Mouse (Mus musculus): Measurements from ENCODE around the gene Nek2.

DNA sequence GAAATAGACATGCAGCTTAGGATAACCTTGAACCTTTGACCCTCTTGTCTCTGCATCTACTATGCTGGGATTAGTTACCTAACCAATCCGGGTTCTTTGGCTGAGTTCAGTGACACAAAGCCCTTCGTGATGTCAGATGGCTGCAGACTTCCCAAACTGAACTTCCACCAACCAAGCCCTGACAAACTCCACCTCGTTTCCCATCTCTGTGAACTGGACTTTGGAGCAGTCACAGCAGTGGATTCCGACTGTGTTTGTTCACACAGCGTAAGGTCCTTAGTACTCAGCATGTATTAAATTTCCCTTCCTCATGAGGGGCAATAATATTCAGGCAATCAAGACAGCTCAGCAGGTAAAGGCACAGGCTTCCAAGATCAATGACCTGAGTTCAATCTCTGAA is 25.4 kb downstream of the Nek2 start:
- TF ChIP-seq GATA1 (IDR thresholded peaks at IDR 0.05; ENCODE audit: low read length) (no peak), TAL1 (IDR thresholded peaks at IDR 0.05; ENCODE audit: low read length) (no peak)

Data from erythroblast, embryonic 14.5 days (primary cell).